Mouse (Mus musculus): ENCODE measurements around the gene Tgfb1i1. TPM values are rescaled to one million over a fixed set of nuclear protein-coding genes. Genes with fewer than 3 reads are reported as not detected.
A peak's percentile ranks its signal among the peaks of the same experiment; 100 is the strongest.

Tgfb1i1 gene
- total RNA-seq, 2 experiments from 2014 or later, result 12.1 to 13.9 TPM

DNA sequence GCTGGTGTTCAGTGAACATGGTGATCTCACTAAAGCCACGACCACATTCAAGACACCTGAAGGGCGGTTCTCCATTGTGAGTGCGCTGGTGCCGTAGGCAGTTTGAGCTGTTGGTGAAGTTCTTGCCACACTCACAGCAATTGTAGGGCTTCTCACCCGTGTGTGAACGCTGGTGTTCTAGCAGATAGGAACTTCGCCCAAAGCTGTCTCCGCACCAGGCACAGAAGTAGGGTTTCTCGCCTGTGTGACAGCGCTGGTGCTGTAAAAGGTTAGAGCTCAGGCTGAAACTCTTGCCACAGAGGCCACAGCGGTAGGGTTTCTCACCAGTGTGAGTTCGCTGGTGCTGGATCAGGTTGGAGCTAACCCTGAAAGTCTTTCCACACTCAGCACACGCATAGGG, 10.2 kb upstream of the Tgfb1i1 start:
- no peak for DNase-seq (ENCODE audit: low spot score in 2 of 2)
- Histone ChIP-seq H3K4me3 (no peak overlapping the region), H3K27ac (peak overlapping the region; percentile 96; the same call in 1 of the 2 replicates)
- no peak for TF ChIP-seq CTCF (conservative IDR thresholded peaks at IDR 0.05)

- peak; percentile 96 for TF ChIP-seq CTCF (conservative IDR thresholded peaks at IDR 0.05)
- Histone ChIP-seq H3K27ac (peak within 1 kb of the TSS; percentile 96), H3K4me3 (peak within 1 kb of the TSS; percentile 88)
- DNase-seq (ENCODE audit: low spot score in 2 of 2), result peak; percentile 61 to 87
Observed at GRCm38 (mm10) chr7:128236856-128237592, 9.6 kb upstream of the Tgfb1i1 start, which contains the start of gene Armc5. Armc5 (plus strand) TSS chr7:128237342.

GRCm38 (mm10) chr7:128237593-128237926, 9.1 kb upstream of the Tgfb1i1 start:
- no peak for TF ChIP-seq CTCF (conservative IDR thresholded peaks at IDR 0.05)
- H3K4me3 ChIP-seq, result peak overlapping the region; percentile 88
- H3K27ac ChIP-seq, result peak overlapping the region; percentile 96
- no peak for DNase-seq (ENCODE audit: low spot score in 2 of 2)

DNA sequence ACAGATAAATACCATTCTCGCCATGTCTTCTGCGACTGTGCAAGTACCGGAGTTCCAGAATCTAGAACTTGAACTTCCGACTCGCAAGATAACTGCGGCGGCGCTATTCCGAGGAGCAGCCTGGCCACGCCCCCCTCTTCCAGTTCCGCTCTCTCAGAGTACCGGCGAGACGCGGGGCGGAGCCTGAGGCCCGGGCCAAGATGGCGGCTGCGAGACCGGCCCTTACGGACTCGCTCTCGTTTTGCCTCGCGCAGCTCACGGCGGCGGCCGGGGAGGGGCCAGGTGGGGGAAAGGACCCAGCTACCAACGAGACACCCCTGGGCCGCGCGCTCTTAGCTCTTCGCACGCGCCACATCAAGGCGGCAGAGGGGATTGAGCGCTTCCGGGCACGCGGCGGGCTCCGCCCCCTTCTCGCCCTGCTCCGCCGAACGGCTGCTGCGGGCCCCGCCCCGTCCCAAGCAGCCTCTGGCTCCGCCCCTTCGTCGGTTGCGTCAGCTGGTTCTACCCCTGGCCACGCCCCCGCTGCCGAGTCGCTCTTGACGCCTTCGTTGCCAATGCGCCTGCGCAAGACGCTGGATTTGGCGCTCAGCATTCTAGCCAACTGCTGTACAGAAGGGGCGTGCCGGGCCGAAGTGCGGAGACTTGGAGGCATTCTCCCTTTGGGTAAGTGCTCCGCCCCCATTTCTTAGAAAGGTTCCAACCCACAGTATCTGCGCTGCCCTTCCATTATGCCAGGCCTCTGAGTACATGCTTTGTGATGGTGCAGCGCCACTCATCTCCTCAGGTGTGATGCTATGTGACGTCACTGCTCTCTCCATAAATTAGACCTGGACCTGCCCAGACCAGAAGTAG, 8.5 kb upstream of the Tgfb1i1 start, which contains the start of gene 9130023H24Rik:
TSS of gene 9130023H24Rik (minus strand) at position 105 of the 852 bp plus-strand sequence.
- Histone ChIP-seq H3K27ac (peak within 1 kb of the TSS; percentile 96), H3K4me3 (peak within 1 kb of the TSS; percentile 88)
- DNase-seq (ENCODE audit: low spot score in 2 of 2), result peak; percentile 99
- peak; percentile 38; the same call in 1 of the 2 replicates for TF ChIP-seq CTCF (conservative IDR thresholded peaks at IDR 0.05)

GRCm38 (mm10) chr7:128238991-128239390, 7.6 kb upstream of the Tgfb1i1 start:
- DNase-seq (ENCODE audit: low spot score in 2 of 2), result no peak
- TF ChIP-seq CTCF (conservative IDR thresholded peaks at IDR 0.05), result peak; percentile 70
- H3K27ac ChIP-seq, result no peak overlapping the region; the same call in 1 of the 2 replicates
- peak overlapping the region; percentile 88 for H3K4me3 ChIP-seq

DNA sequence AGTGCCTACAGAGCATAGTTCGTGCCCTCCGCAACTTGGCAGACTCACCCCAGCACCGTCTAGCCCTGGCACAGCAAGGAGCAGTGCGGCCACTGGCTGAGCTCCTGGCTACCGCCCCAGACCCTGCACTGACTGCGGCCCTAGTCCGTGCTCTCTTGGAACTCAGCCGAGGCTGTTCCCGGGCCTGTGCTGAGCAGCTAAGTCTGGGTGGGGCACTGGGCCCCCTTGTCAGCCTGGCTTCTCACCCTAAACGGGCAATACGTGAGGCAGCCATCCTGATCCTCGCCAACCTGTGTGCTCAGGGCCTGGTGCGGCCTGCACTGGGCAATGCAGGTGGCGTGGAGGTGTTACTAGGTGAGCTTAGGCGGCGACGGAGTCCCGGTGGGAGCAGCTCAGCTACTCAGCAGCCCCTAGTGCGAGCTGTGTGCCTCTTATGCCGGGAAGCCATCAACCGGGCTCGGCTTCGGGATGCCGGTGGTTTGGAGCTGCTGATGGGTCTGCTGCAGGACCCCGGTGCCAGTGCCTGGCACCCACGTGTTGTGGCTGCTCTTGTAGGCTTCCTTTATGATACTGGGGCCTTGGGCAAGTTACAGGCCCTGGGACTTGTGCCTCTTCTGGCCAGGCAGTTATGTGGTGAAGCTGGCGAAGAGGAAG, 6.4 kb upstream of the Tgfb1i1 start:
- Histone ChIP-seq H3K27ac (no peak overlapping the region), H3K4me3 (no peak overlapping the region)
- DNase-seq (ENCODE audit: low spot score in 2 of 2), result no peak
- no peak for TF ChIP-seq CTCF (conservative IDR thresholded peaks at IDR 0.05)

DNA sequence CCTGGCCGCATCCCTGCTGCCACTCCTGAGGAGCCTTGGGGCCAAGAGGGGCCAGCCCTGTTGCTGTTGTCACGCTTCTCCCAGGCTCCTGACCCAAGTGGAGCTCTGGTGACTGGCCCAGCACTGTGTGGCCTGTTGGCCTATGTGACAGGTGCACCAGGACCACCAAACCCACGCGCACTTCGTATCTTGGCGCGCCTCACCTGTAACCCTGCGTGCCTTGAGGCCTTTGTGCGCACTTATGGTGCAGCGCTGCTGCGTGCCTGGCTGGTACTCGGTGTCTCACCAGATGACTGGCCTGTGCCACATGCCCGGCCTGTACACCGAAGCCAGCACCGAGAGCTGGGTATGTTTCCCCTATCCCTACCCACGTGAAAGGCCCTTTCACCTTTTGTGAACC, 4.3 kb upstream of the Tgfb1i1 start:
- Histone ChIP-seq H3K27ac (no peak overlapping the region), H3K4me3 (no peak overlapping the region)
- no peak for DNase-seq (ENCODE audit: low spot score in 2 of 2)
- TF ChIP-seq CTCF (conservative IDR thresholded peaks at IDR 0.05), result no peak

DNA sequence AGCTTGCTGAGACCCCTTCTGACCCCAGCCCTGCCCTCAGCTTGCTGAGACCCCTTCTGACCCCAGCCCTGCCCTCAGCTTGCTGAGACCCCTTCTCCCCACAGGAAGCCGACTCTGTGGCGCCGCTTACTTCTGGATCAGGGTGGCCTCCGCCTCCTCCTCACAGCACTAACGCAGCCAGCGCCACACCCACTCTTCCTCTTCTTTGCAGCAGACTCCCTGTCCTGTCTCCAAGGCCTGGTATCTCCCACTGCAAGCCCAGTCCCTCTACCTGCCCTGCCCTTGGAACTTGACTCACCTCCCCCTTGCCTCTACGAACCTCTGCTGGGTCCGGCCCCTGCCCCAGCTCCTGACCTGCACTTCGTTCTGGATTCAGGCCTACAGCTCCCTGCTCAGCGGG, 2.7 kb upstream of the Tgfb1i1 start:
- no peak for DNase-seq (ENCODE audit: low spot score in 2 of 2)
- no peak overlapping the region for H3K4me3 ChIP-seq
- TF ChIP-seq CTCF (conservative IDR thresholded peaks at IDR 0.05), result no peak

GRCm38 (mm10) chr7:128244410-128245025, 2.1 kb upstream of the Tgfb1i1 start:
- Histone ChIP-seq H3K27ac (no peak overlapping the region), H3K4me3 (no peak overlapping the region)
- no peak for TF ChIP-seq CTCF (conservative IDR thresholded peaks at IDR 0.05)
- DNase-seq (ENCODE audit: low spot score in 2 of 2), result no peak

More for the DNA sequence above, 2.7 kb upstream of the Tgfb1i1 start:
- H3K27ac ChIP-seq, result no peak overlapping the region

GRCm38 (mm10) chr7:128245547-128245946, 1.1 kb upstream of the Tgfb1i1 start:
- DNase-seq (ENCODE audit: low spot score in 2 of 2), result no peak
- Histone ChIP-seq H3K27ac (peak overlapping the region; percentile 91; the same call in 1 of the 2 replicates), H3K4me3 (no peak overlapping the region)
- no peak for TF ChIP-seq CTCF (conservative IDR thresholded peaks at IDR 0.05)

- TF ChIP-seq CTCF (conservative IDR thresholded peaks at IDR 0.05), result peak; percentile 89
- peak; percentile 78 to 86 for DNase-seq (ENCODE audit: low spot score in 2 of 2)
- Histone ChIP-seq H3K4me3 (peak overlapping the region; percentile 51), H3K27ac (peak overlapping the region; percentile 91)
Observed at GRCm38 (mm10) chr7:128247443-128247842, 831 bp downstream of the Tgfb1i1 start.
